Mouse (Mus musculus) neutrophil, adult 5-6 weeks (primary cell): ENCODE results near the gene Edrf1. TPM values are rescaled to one million over a fixed set of nuclear protein-coding genes. Genes with fewer than 3 reads are reported as not detected.

ENCODE experiments used
- ATAC-seq: fragments of 151-379, 151-347 bp; 2 replicates; pipeline ENCODE4 v1.8.0; 2017; ENCODE audit warnings: mild to moderate bottlenecking, moderate TSS enrichment; ENCODE audit not compliant: insufficient number of reproducible peaks, poor library complexity, low FRiP score, severe bottlenecking; ENCODE audit errors: extremely low read depth
- total RNA-seq: library from RNA; stranded (forward); fragments of 200-1000 nt; gene quantifications from 2 replicates; pipeline ENCODE4 v1.2.3, GENCODE M21; 2017

Gene Edrf1
- total RNA-seq, 1 experiment from 2014 or later: 71.7 TPM

DNA sequence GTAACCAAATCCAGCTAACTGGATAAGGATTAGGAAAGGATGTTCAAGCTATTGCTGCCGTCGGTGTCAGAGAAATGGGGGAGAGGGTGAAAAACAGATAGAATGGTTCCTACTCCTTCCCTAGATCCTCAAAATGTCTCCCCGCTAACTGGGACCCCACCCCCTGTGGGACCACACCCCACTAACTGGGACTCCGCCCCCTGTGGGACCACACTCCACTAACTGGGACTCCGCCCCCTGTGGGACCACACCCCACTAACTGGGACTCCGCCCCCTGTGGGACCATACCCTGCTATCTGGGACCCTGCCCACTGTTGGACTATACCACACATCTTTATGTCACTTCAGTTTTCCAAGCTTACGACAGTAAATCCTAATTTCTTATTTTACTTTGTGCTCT, 66.6 kb downstream of the Edrf1 start:
- no peak for ATAC-seq

GRCm38 (mm10) chr7:133707301-133707700, 70.0 kb downstream of the Edrf1 start:
- no peak for ATAC-seq

DNA sequence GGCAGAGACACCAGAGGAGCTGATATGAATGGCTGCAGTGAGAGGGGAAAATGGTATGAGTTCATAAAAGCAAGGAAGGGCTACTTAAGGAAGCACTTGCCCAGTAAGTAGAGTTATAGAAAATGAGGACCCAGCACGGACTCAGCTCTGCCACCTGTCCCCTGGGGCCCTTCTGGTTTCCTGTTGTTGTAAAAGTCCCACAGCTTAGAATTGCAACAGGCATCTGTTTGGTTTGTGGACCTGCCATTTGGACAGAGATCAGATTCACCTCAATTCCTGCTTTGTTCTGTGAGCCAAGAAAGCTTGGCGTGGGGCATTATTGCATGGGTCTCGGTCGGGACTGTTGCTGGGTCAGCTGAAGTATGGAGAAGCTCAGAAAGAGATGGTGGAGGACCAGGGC, 78.0 kb downstream of the Edrf1 start:
- ATAC-seq: peak; percentile 53; the same call in 1 of the 2 replicates

DNA sequence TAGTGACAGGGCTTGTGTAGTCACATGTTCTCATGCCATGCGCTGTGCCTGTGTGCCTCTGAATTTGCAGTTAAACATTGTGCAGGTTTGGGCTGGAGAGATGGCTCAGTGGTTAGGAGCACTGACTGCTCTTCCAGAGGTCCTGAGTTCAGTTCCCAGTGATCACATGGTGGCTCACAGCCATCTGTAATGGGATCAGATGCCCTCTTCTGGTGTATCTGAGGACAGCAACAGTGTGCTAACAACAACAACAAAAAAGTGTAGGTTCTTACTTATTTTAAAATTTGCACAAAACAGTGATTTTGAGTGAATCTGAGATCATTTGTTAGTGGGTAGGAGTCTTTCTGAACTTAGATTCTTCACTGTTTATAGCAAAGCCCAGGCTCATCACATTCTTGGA, 81.2 kb downstream of the Edrf1 start:
- ATAC-seq: no peak

- no peak for ATAC-seq
Observed at GRCm38 (mm10) chr7:133720616-133721015, 83.3 kb downstream of the Edrf1 start.

Other genes starting within 250 kb of the Edrf1 start
- gene Tex36, start 35.4 kb upstream of the Edrf1 start, total RNA-seq: not detected in 2 replicates
- gene Mmp21, start 42.5 kb downstream of the Edrf1 start, total RNA-seq: not detected in 2 replicates
- gene Bccip, start 71.8 kb downstream of the Edrf1 start, total RNA-seq: 69.9 and 75.0 TPM in 2 replicates
- 12.3 and 15.7 TPM in 2 replicates for gene Uros, start 72.5 kb downstream of the Edrf1 start, total RNA-seq
- not detected in 2 replicates for gene Fank1, start 139.3 kb downstream of the Edrf1 start, total RNA-seq
- gene Dhx32, start 145.2 kb downstream of the Edrf1 start, total RNA-seq: 18.4 and 19.2 TPM in 2 replicates